Mouse (Mus musculus): ENCODE measurements around the gene Mdga2.

- TF ChIP-seq EP300 (IDR thresholded peaks at IDR 0.05; ENCODE audit: insufficient read depth, low read depth, low read length): no peak
- no peak for TF ChIP-seq CTCF (IDR thresholded peaks at IDR 0.05; ENCODE audit: low read depth, low read length)
Observed at GRCm38 (mm10) chr12:67140131-67140530, 82.2 kb downstream of the Mdga2 start.

Data from ES-Bruce4 (cell line).